In genomic region chrX:94150471-94150870, GRCm38 (mm10) we compare ENCODE assay signal across 26 mouse cellular contexts. TPM values are rescaled to one million over a fixed set of nuclear protein-coding genes. Genes with fewer than 3 reads are reported as not detected.
DNase-seq lines count a peak whose midpoint lies in the region; ATAC-seq and TF ChIP-seq lines count a peak whose summit lies in the region.
"Had no signal": no experiment of that assay in that cellular context is flagged by ENCODE, and none has a peak within 500 bp of the region (broad histone marks: within the 10 kb centered on the region; RNA-seq: fewer than 3 reads in every experiment).

No protein-coding gene starts in this region.

- DNase-seq in R1 (ENCODE audit: low read depth, low spot score): peak; percentile 24
- DNase-seq in yolk sac, embryonic 10.5 days (ENCODE audit: low spot score): peak; percentile 82
- no peak for DNase-seq in thymus, postnatal 10 days (ENCODE audit: low spot score in 2 of 2)
- DNase-seq in right cerebral cortex, postnatal 36 days (ENCODE audit: low spot score in 2 of 2): no peak
- DNase-seq: adrenal gland, adult 2 months; adrenal gland, postnatal 10 days; adrenal gland, postnatal 25 days; cerebellum, adult 11 months; cerebellum, adult 18-20 months; cerebellum, adult 8-10 months; cerebellum, adult 9-11 months; cerebellum, postnatal 14 days; cerebellum, postnatal 36 days; embryo, embryonic 11 days had no signal

- H3K9ac ChIP-seq in ES-Bruce4 (ENCODE audit: low read depth, poor library complexity, severe bottlenecking): 0 out of 2 replicates have a peak overlapping the region, but pooled peaks have one; percentile 21
- H3K9ac ChIP-seq: embryonic facial prominence, embryonic 13.5 days; embryonic facial prominence, embryonic 15.5 days; forebrain, embryonic 12.5 days had no signal

- H3K4me1 ChIP-seq in E14TG2a.4 (replicated peaks; ENCODE audit: low read depth, low read length) (peaks cover 13% of the 10 kb centered on the region), ES-Bruce4 (ENCODE audit: control insufficient read depth, insufficient read depth, low read length) (no peaks in the 10 kb centered on the region)
- H3K4me1 ChIP-seq: embryonic facial prominence, embryonic 13.5 days; embryonic facial prominence, embryonic 15.5 days had no signal

- peak; percentile 28 for TF ChIP-seq POLR2A in ES-Bruce4 (IDR thresholded peaks at IDR 0.05; ENCODE audit: insufficient read depth, low read length)

- TF ChIP-seq CTCF in E14TG2a.4 (conservative IDR thresholded peaks at IDR 0.05; ENCODE audit: low read length) (no peak), ES-Bruce4 (IDR thresholded peaks at IDR 0.05; ENCODE audit: low read depth, low read length) (no peak)

- no peak for TF ChIP-seq EP300 in ES-Bruce4 (IDR thresholded peaks at IDR 0.05; ENCODE audit: insufficient read depth, low read depth, low read length)

- H3K27ac ChIP-seq in ES-Bruce4 (ENCODE audit: insufficient read depth, low read length): no peak overlapping the region
- H3K27ac ChIP-seq: embryonic facial prominence, embryonic 13.5 days; embryonic facial prominence, embryonic 15.5 days; forebrain, embryonic 10.5 days; forebrain, embryonic 12.5 days had no signal

- H3K9me3 ChIP-seq in E14TG2a.4 (ENCODE audit: low read length) (no peaks in the 10 kb centered on the region), ES-Bruce4 (replicated peaks; ENCODE audit: control insufficient read depth, insufficient read depth, low read length, poor library complexity, severe bottlenecking) (no peaks in the 10 kb centered on the region)
- H3K9me3 ChIP-seq: embryonic facial prominence, embryonic 13.5 days; embryonic facial prominence, embryonic 15.5 days; forebrain, embryonic 10.5 days; forebrain, embryonic 12.5 days; G1E had no signal

- H3K36me3 ChIP-seq in E14TG2a.4 (ENCODE audit: insufficient read depth, low read length) (no peaks in the 10 kb centered on the region), ES-Bruce4 (ENCODE audit: control insufficient read depth, insufficient read depth, low read length, poor library complexity, severe bottlenecking) (no peaks in the 10 kb centered on the region)
- H3K36me3 ChIP-seq: embryonic facial prominence, embryonic 13.5 days; embryonic facial prominence, embryonic 15.5 days; forebrain, embryonic 10.5 days; forebrain, embryonic 12.5 days; G1E had no signal

- H3K4me3 ChIP-seq in E14TG2a.4 (replicated peaks; ENCODE audit: low read length) (peak overlapping the region; percentile 45), ES-Bruce4 (ENCODE audit: low read depth, low read length) (no peak overlapping the region)
- H3K4me3 ChIP-seq: embryonic facial prominence, embryonic 13.5 days; embryonic facial prominence, embryonic 15.5 days; erythroblast, embryonic 14.5 days; forebrain, embryonic 10.5 days; forebrain, embryonic 12.5 days had no signal

- no peak for ATAC-seq in activated CD4-positive, CD25-positive, alpha-beta regulatory T cell, adult 4 months
- ATAC-seq: forebrain, embryonic 14.5 days; forebrain, embryonic 16.5 days; Patski had no signal

- H3K27me3 ChIP-seq in E14TG2a.4 (ENCODE audit: insufficient read depth, low read length) (no peaks in the 10 kb centered on the region; the same call in 1 of the 2 replicates), ES-Bruce4 (ENCODE audit: control insufficient read depth, insufficient read depth, low read length, poor library complexity, severe bottlenecking) (no peaks in the 10 kb centered on the region)
- H3K27me3 ChIP-seq: Patski had no signal

RNA-seq across cellular contexts. Expression of gene Zfx, which starts 27.0 kb away (rescaled TPM):
- 25.6 and 30.5 TPM in 2 replicates for polyA plus RNA-seq in ES-Bruce4 (2011; ENCODE audit: insufficient read depth, insufficient read length, low read depth, missing spikeins)
- 10 to 100 TPM; 34.2 to 43.3 TPM for polyA plus RNA-seq in activated CD4-positive, CD25-positive, alpha-beta regulatory T cell, adult 4 months (2017; shearing (Covaris generic))

Comparison
In these comparisons a context has a peak if more than half of its experiments do, and no peak if none do; other contexts are left out.
1. DNase-seq: peak in R1 (single experiment) and yolk sac, embryonic 10.5 days (single experiment); none in thymus, postnatal 10 days (0 of 2) and right cerebral cortex, postnatal 36 days (0 of 2).